Mouse (Mus musculus): Measurements from ENCODE around the gene Fhl4. TPM values are rescaled to one million over a fixed set of nuclear protein-coding genes. Genes with fewer than 3 reads are reported as not detected.
A peak's percentile ranks its signal among the peaks of the same experiment; 100 is the strongest.

Gene Fhl4
- polyA plus RNA-seq (2015; fragmentation: Nextera tagmentation; extraction: Ambion mirVana), result 1.8 and 2.2 TPM in 2 replicates

GRCm38 (mm10) chr10:85102247-85103084, at the start of gene Fhl4, which contains the start of gene Tmem263:
Gene Fhl4, minus strand, starts transcription at chr10:85102495.
Gene Tmem263, plus strand, starts transcription at chr10:85102627.
- H3K4me1 ChIP-seq (replicated peaks), result peaks cover 25% of the 10 kb centered on the region
- no peaks in the 10 kb centered on the region for H3K27me3 ChIP-seq
- H3K36me3 ChIP-seq, result no peaks in the 10 kb centered on the region
- peak within 1 kb of the TSS; percentile 90 for H3K27ac ChIP-seq (replicated peaks)
- H3K4me3 ChIP-seq, result peak within 1 kb of the TSS; percentile 97
- H3K9me3 ChIP-seq, result no peaks in the 10 kb centered on the region
- under 1% methylated on average over 67 of the region's 96 CpGs for WGBS
- peak within 1 kb of the TSS; percentile 96 for H3K9ac ChIP-seq
- ATAC-seq (ENCODE audit: low read depth), result peak; percentile 96
- H3K4me2 ChIP-seq, result peak within 1 kb of the TSS; percentile 97

- no peak overlapping the region for H3K27ac ChIP-seq (replicated peaks)
- no peak for ATAC-seq (ENCODE audit: low read depth)
- H3K4me2 ChIP-seq, result no peak overlapping the region
- H3K4me3 ChIP-seq, result no peak overlapping the region
- no peaks in the 10 kb centered on the region for H3K9me3 ChIP-seq
- no peaks in the 10 kb centered on the region for H3K27me3 ChIP-seq
- 80% methylated on average over 5 of the region's 5 CpGs for WGBS
- peaks cover 39% of the 10 kb centered on the region for H3K36me3 ChIP-seq
- H3K9ac ChIP-seq, result no peak overlapping the region
- no peaks in the 10 kb centered on the region for H3K4me1 ChIP-seq (replicated peaks)
Measured at GRCm38 (mm10) chr10:85149226-85149625, 46.9 kb upstream of the Fhl4 start.

- WGBS, result 79% methylated on average over 14 of the region's 14 CpGs
- Histone ChIP-seq H3K27ac (replicated peaks) (no peak overlapping the region), H3K9ac (no peak overlapping the region), H3K4me3 (no peak overlapping the region), H3K9me3 (no peaks in the 10 kb centered on the region), H3K4me2 (no peak overlapping the region), H3K36me3 (peaks cover 57% of the 10 kb centered on the region), H3K4me1 (replicated peaks) (0 out of 2 replicates have a peak, but pooled peaks cover 3% of the 10 kb centered on the region), H3K27me3 (no peaks in the 10 kb centered on the region)
- no peak for ATAC-seq (ENCODE audit: low read depth)
Measured at GRCm38 (mm10) chr10:85146282-85146681, 44.0 kb upstream of the Fhl4 start.

- Histone ChIP-seq H3K27me3 (no peaks in the 10 kb centered on the region), H3K4me2 (no peak overlapping the region), H3K9ac (no peak overlapping the region), H3K4me3 (no peak overlapping the region), H3K9me3 (no peaks in the 10 kb centered on the region), H3K36me3 (peaks cover 48% of the 10 kb centered on the region), H3K27ac (replicated peaks) (no peak overlapping the region), H3K4me1 (replicated peaks) (0 out of 2 replicates have a peak, but pooled peaks cover 6% of the 10 kb centered on the region)
- no peak for ATAC-seq (ENCODE audit: low read depth)
- WGBS, result 69% methylated on average over 9 of the region's 9 CpGs
Measured at GRCm38 (mm10) chr10:85141465-85141864, 39.2 kb upstream of the Fhl4 start.

GRCm38 (mm10) chr10:85136573-85136972, 34.3 kb upstream of the Fhl4 start:
- H3K9me3 ChIP-seq, result no peaks in the 10 kb centered on the region
- 0 out of 2 replicates have a peak, but pooled peaks cover 5% of the 10 kb centered on the region for H3K4me1 ChIP-seq (replicated peaks)
- H3K27me3 ChIP-seq, result no peaks in the 10 kb centered on the region
- H3K36me3 ChIP-seq, result peaks cover 26% of the 10 kb centered on the region
- no peak overlapping the region for H3K4me3 ChIP-seq
- 90% methylated on average over 6 of the region's 6 CpGs for WGBS
- no peak for ATAC-seq (ENCODE audit: low read depth)
- no peak overlapping the region for H3K27ac ChIP-seq (replicated peaks)
- H3K4me2 ChIP-seq, result no peak overlapping the region
- H3K9ac ChIP-seq, result no peak overlapping the region

- Histone ChIP-seq H3K9me3 (no peaks in the 10 kb centered on the region), H3K4me1 (replicated peaks) (peaks cover 24% of the 10 kb centered on the region), H3K36me3 (peaks cover 31% of the 10 kb centered on the region), H3K4me3 (peak overlapping the region; percentile 57), H3K27me3 (no peaks in the 10 kb centered on the region), H3K4me2 (peak overlapping the region; percentile 63), H3K9ac (peak overlapping the region; percentile 49), H3K27ac (replicated peaks) (peak overlapping the region; percentile 64)
- 24% methylated on average over 7 of the region's 7 CpGs for WGBS
- peak; percentile 57 for ATAC-seq (ENCODE audit: low read depth)
Measured at GRCm38 (mm10) chr10:85128453-85128852, 26.2 kb upstream of the Fhl4 start.

GRCm38 (mm10) chr10:85127395-85128287, 25.3 kb upstream of the Fhl4 start, which contains the start of gene Mterf2:
Gene Mterf2, minus strand, starts transcription at chr10:85128027.
- WGBS, result 9% methylated on average over 20 of the region's 20 CpGs
- peak within 1 kb of the TSS; percentile 64 for H3K27ac ChIP-seq (replicated peaks)
- H3K36me3 ChIP-seq, result peaks cover 32% of the 10 kb centered on the region
- H3K9ac ChIP-seq, result peak within 1 kb of the TSS; percentile 79
- peak within 1 kb of the TSS; percentile 63 for H3K4me2 ChIP-seq
- ATAC-seq (ENCODE audit: low read depth), result peak; percentile 100
- peak within 1 kb of the TSS; percentile 57 for H3K4me3 ChIP-seq
- no peaks in the 10 kb centered on the region for H3K9me3 ChIP-seq
- peaks cover 24% of the 10 kb centered on the region for H3K4me1 ChIP-seq (replicated peaks)
- H3K27me3 ChIP-seq, result no peaks in the 10 kb centered on the region

- ATAC-seq (ENCODE audit: low read depth), result no peak
- no peaks in the 10 kb centered on the region for H3K9me3 ChIP-seq
Measured at GRCm38 (mm10) chr10:85125184-85125583, 22.9 kb upstream of the Fhl4 start.

GRCm38 (mm10) chr10:85114409-85114808, 12.1 kb upstream of the Fhl4 start:
- Histone ChIP-seq H3K4me1 (replicated peaks) (peaks cover 5% of the 10 kb centered on the region; the same call in 1 of the 2 replicates), H3K27ac (replicated peaks) (no peak overlapping the region), H3K9me3 (no peaks in the 10 kb centered on the region), H3K27me3 (no peaks in the 10 kb centered on the region), H3K36me3 (peaks cover 45% of the 10 kb centered on the region), H3K4me3 (no peak overlapping the region), H3K9ac (no peak overlapping the region), H3K4me2 (no peak overlapping the region)
- WGBS, result 90% methylated on average over 4 of the region's 4 CpGs
- ATAC-seq (ENCODE audit: low read depth), result no peak

More at GRCm38 (mm10) chr10:85125184-85125583, 22.9 kb upstream of the Fhl4 start:
- Histone ChIP-seq H3K36me3 (peaks cover 48% of the 10 kb centered on the region), H3K9ac (no peak overlapping the region), H3K4me1 (replicated peaks) (peaks cover 24% of the 10 kb centered on the region), H3K27me3 (no peaks in the 10 kb centered on the region), H3K4me3 (no peak overlapping the region), H3K27ac (replicated peaks) (no peak overlapping the region), H3K4me2 (no peak overlapping the region)
- WGBS, result 87% methylated on average over 13 of the region's 13 CpGs

- Histone ChIP-seq H3K27ac (replicated peaks) (peak overlapping the region; percentile 85), H3K4me1 (replicated peaks) (peaks cover 25% of the 10 kb centered on the region), H3K4me2 (peak overlapping the region; percentile 97), H3K9me3 (no peaks in the 10 kb centered on the region), H3K9ac (peak overlapping the region; percentile 96), H3K27me3 (no peaks in the 10 kb centered on the region), H3K4me3 (peak overlapping the region; percentile 97), H3K36me3 (no peaks in the 10 kb centered on the region)
- under 1% methylated on average over 34 of the region's 34 CpGs for WGBS
- peak; percentile 10; the same call in 1 of the 2 replicates for ATAC-seq (ENCODE audit: low read depth)
Measured at GRCm38 (mm10) chr10:85103085-85103885, 990 bp upstream of the Fhl4 start.

- H3K4me1 ChIP-seq (replicated peaks), result peaks cover 25% of the 10 kb centered on the region
- 2% methylated on average over 10 of the region's 10 CpGs for WGBS
Measured at GRCm38 (mm10) chr10:85101841-85102240, 454 bp downstream of the Fhl4 start.

More at GRCm38 (mm10) chr10:85101841-85102240, 454 bp downstream of the Fhl4 start:
- no peaks in the 10 kb centered on the region for H3K36me3 ChIP-seq
- peak overlapping the region; percentile 90 for H3K27ac ChIP-seq (replicated peaks)
- peak overlapping the region; percentile 97 for H3K4me3 ChIP-seq
- peak overlapping the region; percentile 76 for H3K4me2 ChIP-seq
- no peaks in the 10 kb centered on the region for H3K9me3 ChIP-seq
- peak; percentile 25 for ATAC-seq (ENCODE audit: low read depth)
- peak overlapping the region; percentile 96 for H3K9ac ChIP-seq
- no peaks in the 10 kb centered on the region for H3K27me3 ChIP-seq

Measured in neural tube, embryonic 13.5 days (tissue).